Mouse (Mus musculus) cerebellum, adult 2 months (tissue): ENCODE results near the gene Polr2f.

Experiments used
- CTCF ChIP-seq: fragments of 200-500 bp; IDR thresholded peaks from 2 replicates; pipeline ENCODE4 v1.5.1; 2011; ENCODE audit warnings: low read depth, mild to moderate bottlenecking, control low read depth, low read length, moderate library complexity, borderline replicate concordance; ENCODE audit not compliant: insufficient read depth
- POLR2A ChIP-seq: fragments of 200-500 bp; IDR thresholded peaks from 2 replicates; pipeline ENCODE4 v1.6.1; 2011; ENCODE audit warnings: low read length, control low read depth, borderline replicate concordance; ENCODE audit not compliant: insufficient read depth

DNA sequence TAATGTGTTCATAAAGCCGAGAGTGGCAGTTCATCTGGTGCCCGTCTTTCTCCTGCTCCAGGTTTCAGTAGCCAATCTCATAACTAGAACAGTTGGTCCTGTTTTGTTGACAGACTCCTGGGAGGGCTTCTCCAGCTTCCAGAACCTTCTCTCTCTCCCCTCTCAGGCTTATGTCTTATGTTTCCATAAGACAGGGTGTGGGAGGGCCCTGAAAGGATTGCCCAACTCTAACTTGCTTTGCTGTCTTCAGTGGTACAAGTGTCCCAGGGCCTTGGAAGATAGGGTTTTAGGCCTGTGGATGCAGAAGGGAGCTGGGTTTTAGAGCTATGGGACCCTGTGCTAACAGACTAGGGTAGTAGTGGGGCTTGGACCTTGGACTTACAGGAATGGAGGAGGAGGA is 30.3 kb upstream of the Polr2f start:
- TF ChIP-seq CTCF (no peak), POLR2A (no peak)
